Mouse (Mus musculus) intestine, embryonic 16.5 days (tissue): ENCODE measurements around the gene Sdr9c7. TPM values are rescaled to one million over a fixed set of nuclear protein-coding genes. Genes with fewer than 3 reads are reported as not detected.
A peak's percentile ranks its signal among the peaks of the same experiment; 100 is the strongest.
"Not testable (repeated sequence)": the region's sequence is repeated elsewhere in the genome, so short reads cannot be mapped to it uniquely, and the experiment has no call there.

Experiments used
- ATAC-seq: fragments of 200-750 bp; cut with Nextera tagmentation; 2 replicates; pipeline ENCODE4 v1.8.0; 2017; ENCODE audit warnings: moderate TSS enrichment, moderate library complexity
- H3K27ac ChIP-seq: fragments of 300-500 bp; sonication (generic); 2 replicates; pipeline ENCODE4 v1.5.1; 2014; ENCODE audit warnings: mild to moderate bottlenecking, low read length
- H3K27me3 ChIP-seq: fragments of 300-500 bp; sonication (generic); replicated peaks from 2 replicates; pipeline ENCODE4 v1.6.1; 2014; ENCODE audit warnings: low read length, control low read depth, mixed read lengths; ENCODE audit not compliant: control insufficient read depth, insufficient read depth
- H3K36me3 ChIP-seq: fragments of 300-500 bp; sonication (generic); 2 replicates; pipeline ENCODE4 v1.6.1; 2014; ENCODE audit warnings: low read length, control low read depth; ENCODE audit not compliant: control insufficient read depth, insufficient read depth
- H3K4me1 ChIP-seq: fragments of 300-500 bp; sonication (generic); 2 replicates; pipeline ENCODE4 v1.6.1; 2014; ENCODE audit warnings: low read length, control low read depth, mixed read lengths; ENCODE audit not compliant: control insufficient read depth, insufficient read depth
- H3K4me2 ChIP-seq: fragments of 300-500 bp; sonication (generic); 2 replicates; pipeline ENCODE4 v1.6.1; 2014; ENCODE audit warnings: low read depth, low read length, control low read depth
- H3K4me3 ChIP-seq: fragments of 300-500 bp; sonication (generic); 2 replicates; pipeline ENCODE4 v1.5.1; 2014; ENCODE audit warnings: mild to moderate bottlenecking, low read length
- H3K9ac ChIP-seq: fragments of 300-500 bp; sonication (generic); 2 replicates; pipeline ENCODE4 v1.6.1; 2014; ENCODE audit warnings: low read depth, low read length
- H3K9me3 ChIP-seq: fragments of 300-500 bp; sonication (generic); 2 replicates; pipeline ENCODE4 v1.6.1; 2016; ENCODE audit warnings: low read length, control low read depth; ENCODE audit not compliant: control insufficient read depth
- WGBS: fragments of 180-500 bp; shearing (Covaris S2); extraction: QIAGEN DNeasy Blood & Tissue Kit; methylation state at CpG from one replicate; pipeline ENCODE4 v1.1.7; 2014; 5-methylcytosine and 5-hydroxymethylcytosine counted together
- polyA plus RNA-seq: library from polyadenylated mRNA; unstranded; fragments of >200 nt; fragmentation: Nextera tagmentation; extraction: Ambion mirVana; gene quantifications from 2 replicates; pipeline ENCODE4 v1.2.1, GENCODE M21; 2015

Gene Sdr9c7
- polyA plus RNA-seq, 1 experiment from 2014 or later: 0.33 TPM

GRCm38 (mm10) chr10:127923024-127923423 lies 24.7 kb downstream of the Sdr9c7 start:
- no peak overlapping the region for H3K27ac ChIP-seq

GRCm38 (mm10) chr10:127924597-127925378 lies 26.5 kb downstream of the Sdr9c7 start:
- no peaks in the 10 kb centered on the region for H3K27me3 ChIP-seq
- H3K4me1 ChIP-seq: peaks cover 4% of the 10 kb centered on the region; the same call in 1 of the 2 replicates
- no peak overlapping the region for H3K9ac ChIP-seq
- no peaks in the 10 kb centered on the region for H3K36me3 ChIP-seq
- WGBS: 50% methylated on average over 7 of the region's 7 CpGs
- H3K4me3 ChIP-seq: no peak overlapping the region
- peak; percentile 78 for ATAC-seq
- H3K9me3 ChIP-seq: no peaks in the 10 kb centered on the region
- no peak overlapping the region for H3K4me2 ChIP-seq
- H3K27ac ChIP-seq: no peak overlapping the region

More at GRCm38 (mm10) chr10:127923024-127923423, 24.7 kb downstream of the Sdr9c7 start:
- Histone ChIP-seq H3K27me3 (no peaks in the 10 kb centered on the region), H3K9ac (no peak overlapping the region), H3K4me2 (no peak overlapping the region), H3K9me3 (no peaks in the 10 kb centered on the region), H3K4me3 (no peak overlapping the region), H3K4me1 (peaks cover 4% of the 10 kb centered on the region; the same call in 1 of the 2 replicates), H3K36me3 (no peaks in the 10 kb centered on the region)
- WGBS: 85% methylated on average over 8 of the region's 8 CpGs
- ATAC-seq: no peak

- Histone ChIP-seq H3K4me3 (no peak overlapping the region), H3K27ac (no peak overlapping the region), H3K36me3 (no peaks in the 10 kb centered on the region), H3K9me3 (no peaks in the 10 kb centered on the region), H3K4me2 (no peak overlapping the region), H3K9ac (no peak overlapping the region), H3K27me3 (no peaks in the 10 kb centered on the region), H3K4me1 (peaks cover 4% of the 10 kb centered on the region; the same call in 1 of the 2 replicates)
- no peak for ATAC-seq
- 67% methylated on average over 2 of the region's 2 CpGs for WGBS
Measured at GRCm38 (mm10) chr10:127927737-127928136, 29.4 kb downstream of the Sdr9c7 start.

GRCm38 (mm10) chr10:127932290-127932926 lies 34.1 kb downstream of the Sdr9c7 start:
- H3K9me3 ChIP-seq: no peaks in the 10 kb centered on the region
- no peak overlapping the region for H3K4me3 ChIP-seq
- no peak for ATAC-seq
- WGBS: 66% methylated on average over 8 of the region's 8 CpGs
- H3K36me3 ChIP-seq: no peaks in the 10 kb centered on the region
- peaks cover 5% of the 10 kb centered on the region; the same call in 1 of the 2 replicates for H3K4me1 ChIP-seq
- no peak overlapping the region for H3K4me2 ChIP-seq
- H3K27ac ChIP-seq: no peak overlapping the region
- no peaks in the 10 kb centered on the region for H3K27me3 ChIP-seq
- H3K9ac ChIP-seq: no peak overlapping the region

- Histone ChIP-seq H3K4me3 (no peak overlapping the region), H3K36me3 (no peaks in the 10 kb centered on the region), H3K27ac (peak overlapping the region; percentile 40; the same call in 1 of the 2 replicates), H3K9ac (no peak overlapping the region), H3K4me1 (peaks cover 5% of the 10 kb centered on the region; the same call in 1 of the 2 replicates), H3K9me3 (no peaks in the 10 kb centered on the region), H3K4me2 (no peak overlapping the region), H3K27me3 (no peaks in the 10 kb centered on the region)
- 80% methylated on average over 8 of the region's 8 CpGs for WGBS
- no peak for ATAC-seq
Measured at GRCm38 (mm10) chr10:127936271-127936670, 38.0 kb downstream of the Sdr9c7 start.

- no peak overlapping the region for H3K4me3 ChIP-seq
- no peaks in the 10 kb centered on the region for H3K9me3 ChIP-seq
- peaks cover 5% of the 10 kb centered on the region; the same call in 1 of the 2 replicates for H3K4me1 ChIP-seq
- no peak overlapping the region for H3K4me2 ChIP-seq
- 80% methylated on average over 19 of the region's 19 CpGs for WGBS
- peak; percentile 76 for ATAC-seq
- H3K9ac ChIP-seq: no peak overlapping the region
- no peaks in the 10 kb centered on the region for H3K27me3 ChIP-seq
- H3K36me3 ChIP-seq: no peaks in the 10 kb centered on the region
- peak overlapping the region; percentile 40 for H3K27ac ChIP-seq
Measured at GRCm38 (mm10) chr10:127936747-127937409, 38.6 kb downstream of the Sdr9c7 start.

GRCm38 (mm10) chr10:127937428-127938010 lies 39.2 kb downstream of the Sdr9c7 start:
- Histone ChIP-seq H3K9ac (no peak overlapping the region), H3K4me3 (no peak overlapping the region), H3K27me3 (no peaks in the 10 kb centered on the region), H3K4me2 (no peak overlapping the region), H3K36me3 (no peaks in the 10 kb centered on the region), H3K4me1 (peaks cover 5% of the 10 kb centered on the region; the same call in 1 of the 2 replicates), H3K27ac (peak overlapping the region; percentile 40), H3K9me3 (no peaks in the 10 kb centered on the region)
- 3% methylated on average over 2 of the region's 2 CpGs for WGBS
- peak; percentile 46 for ATAC-seq

GRCm38 (mm10) chr10:127939667-127940066 lies 41.3 kb downstream of the Sdr9c7 start:
- not testable (repeated sequence) for H3K4me1 ChIP-seq, H3K9ac ChIP-seq, H3K4me2 ChIP-seq, H3K9me3 ChIP-seq, H3K27me3 ChIP-seq, H3K27ac ChIP-seq, H3K4me3 ChIP-seq, ATAC-seq, H3K36me3 ChIP-seq
- 93% methylated on average over 10 of the region's 10 CpGs for WGBS
